Mouse (Mus musculus): Measurements from ENCODE around the gene Trarg1. TPM values are rescaled to one million over a fixed set of nuclear protein-coding genes. Genes with fewer than 3 reads are reported as not detected.
"Not testable (repeated sequence)": the region's sequence is repeated elsewhere in the genome, so short reads cannot be mapped to it uniquely, and the experiment has no call there.

The Trarg1 gene
- total RNA-seq (2021), result 1 to 10 TPM; 4.6 TPM

DNA sequence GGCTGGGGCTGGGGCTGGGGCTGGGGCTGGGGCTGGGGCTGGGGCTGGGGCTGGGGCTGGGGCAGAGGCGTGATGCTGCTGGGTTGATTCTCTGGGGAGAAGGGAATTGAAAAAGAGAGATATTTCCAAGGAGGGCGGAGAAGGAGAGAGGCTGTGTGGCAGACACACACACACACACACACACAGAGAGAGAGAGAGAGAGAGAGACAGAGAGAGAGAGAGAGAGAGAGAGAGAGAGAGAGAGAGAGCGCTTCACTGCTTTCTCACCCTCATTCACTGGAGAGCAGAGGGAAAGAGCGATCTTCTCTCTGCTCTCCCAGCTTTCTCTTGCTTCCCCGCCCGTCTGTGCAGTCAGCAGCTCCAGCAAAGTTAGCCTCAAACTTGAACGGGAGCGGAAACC is at the start of gene Trarg1:
Gene Trarg1, plus strand, starts transcription at position 301 of the 400 bp plus-strand sequence.
- DNase-seq, result not testable (repeated sequence)
- intact Hi-C loops (cut with DNase I), result loop anchor here (5.0 kb wide), 2 partner anchors 213 to 413 kb away; no protein-coding TSS in a partner anchor

DNA sequence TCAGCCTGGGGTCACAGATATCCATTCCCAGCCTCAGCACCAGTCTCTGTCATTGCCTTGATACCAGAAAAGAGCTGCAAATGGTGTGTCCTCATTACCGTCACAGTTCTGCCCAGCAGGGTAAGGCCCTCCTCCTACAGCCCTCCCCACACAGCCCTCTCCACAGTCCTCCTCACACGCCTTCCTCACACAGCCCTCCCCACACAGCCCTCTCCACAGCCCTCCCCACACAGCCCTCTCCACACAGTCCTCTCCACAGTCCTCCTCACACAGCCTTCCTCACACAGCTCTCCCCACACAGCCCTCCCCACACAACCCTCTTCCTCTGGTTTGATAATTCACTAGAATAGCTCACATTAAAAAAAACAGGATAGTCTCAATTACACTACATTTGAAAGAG is 49.6 kb upstream of the Trarg1 start:
- DNase-seq, result no peak
- intact Hi-C loops (cut with DNase I), result no loop called here

- DNase-seq, result no peak
- intact Hi-C loops (cut with DNase I), result no loop called here
Observed at GRCm38 (mm10) chr11:76630487-76630886, 49.1 kb upstream of the Trarg1 start.

- intact Hi-C loops (cut with DNase I), result no loop called here
- DNase-seq, result no peak
Observed at GRCm38 (mm10) chr11:76639269-76639985, 40.2 kb upstream of the Trarg1 start.

- no peak for DNase-seq
- intact Hi-C loops (cut with DNase I), result no loop called here
Observed at GRCm38 (mm10) chr11:76640231-76640630, 39.4 kb upstream of the Trarg1 start.

GRCm38 (mm10) chr11:76644257-76644656 is 35.4 kb upstream of the Trarg1 start:
- intact Hi-C loops (cut with DNase I), result no loop called here
- no peak for DNase-seq

DNA sequence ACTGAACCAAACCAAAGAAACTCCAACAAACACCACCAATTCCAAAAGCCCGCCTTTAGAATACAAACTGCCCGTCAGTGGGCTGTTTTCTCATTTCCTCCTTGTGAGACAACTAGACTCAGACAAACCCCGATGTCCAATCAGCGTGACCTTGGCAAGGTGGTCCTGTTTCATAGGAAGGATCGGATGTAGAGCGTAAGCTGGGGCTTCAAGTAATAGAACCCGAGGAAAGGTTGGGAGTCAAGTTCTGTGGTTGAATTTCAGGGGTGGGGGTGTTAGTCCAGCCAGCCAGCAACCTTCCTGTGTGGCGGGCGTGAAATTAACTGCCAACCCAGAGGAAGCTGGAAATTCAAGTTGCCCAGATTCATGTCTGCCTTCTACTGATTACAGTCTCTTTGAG is 34.6 kb upstream of the Trarg1 start:
- intact Hi-C loops (cut with DNase I), result loop anchor here (5.0 kb wide), 2 partner anchors 123 to 188 kb away; no protein-coding TSS in a partner anchor
- DNase-seq, result no peak

GRCm38 (mm10) chr11:76645955-76646354 is 33.7 kb upstream of the Trarg1 start:
- intact Hi-C loops (cut with DNase I), result loop anchor here (1.0 to 5.0 kb wide), 3 partner anchors 105 to 189 kb away; no protein-coding TSS in a partner anchor
- DNase-seq, result peak; percentile 87 to 96

DNA sequence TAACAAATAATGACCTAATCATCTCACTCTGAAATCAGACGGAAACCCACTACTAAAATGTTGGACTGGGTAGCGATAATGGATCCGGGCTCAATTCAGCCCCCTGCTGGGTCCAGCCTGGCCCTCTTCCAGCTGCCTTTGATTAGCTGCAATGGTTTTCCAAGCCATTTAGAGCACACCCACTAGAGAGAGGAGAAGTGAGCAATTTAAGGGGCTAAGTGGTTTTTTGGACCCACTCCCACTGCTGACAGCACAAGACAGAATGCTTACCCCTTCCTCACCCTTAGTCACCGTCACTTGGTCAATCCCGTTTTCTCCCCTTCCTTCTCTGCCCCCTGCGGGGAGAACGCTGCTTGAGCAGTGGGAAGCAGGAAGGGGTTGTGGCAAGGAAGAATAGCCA is 32.5 kb upstream of the Trarg1 start:
- intact Hi-C loops (cut with DNase I), result loop anchor here (5.0 kb wide), 2 partner anchors 125 to 190 kb away; no protein-coding TSS in a partner anchor
- DNase-seq, result no peak

GRCm38 (mm10) chr11:76647500-76647899 is 32.1 kb upstream of the Trarg1 start:
- intact Hi-C loops (cut with DNase I), result loop anchor here (5.0 kb wide), 2 partner anchors 125 to 190 kb away; no protein-coding TSS in a partner anchor
- peak; percentile 63 to 73 for DNase-seq

GRCm38 (mm10) chr11:76650862-76651560 is 28.6 kb upstream of the Trarg1 start:
- DNase-seq, result no peak
- intact Hi-C loops (cut with DNase I), result no loop called here

GRCm38 (mm10) chr11:76652838-76653334 is 26.7 kb upstream of the Trarg1 start:
- DNase-seq, result no peak
- intact Hi-C loops (cut with DNase I), result no loop called here

- intact Hi-C loops (cut with DNase I), result loop anchor here (5.0 kb wide), 1 partner anchor 87 kb away; no protein-coding TSS in a partner anchor
- peak; percentile 16 to 40 for DNase-seq
Observed at GRCm38 (mm10) chr11:76655106-76655505, 24.5 kb upstream of the Trarg1 start.

GRCm38 (mm10) chr11:76657450-76657970 is 22.1 kb upstream of the Trarg1 start:
- intact Hi-C loops (cut with DNase I), result loop anchor here (5.0 kb wide), 1 partner anchor 85 kb away; no protein-coding TSS in a partner anchor
- DNase-seq, result no peak

DNA sequence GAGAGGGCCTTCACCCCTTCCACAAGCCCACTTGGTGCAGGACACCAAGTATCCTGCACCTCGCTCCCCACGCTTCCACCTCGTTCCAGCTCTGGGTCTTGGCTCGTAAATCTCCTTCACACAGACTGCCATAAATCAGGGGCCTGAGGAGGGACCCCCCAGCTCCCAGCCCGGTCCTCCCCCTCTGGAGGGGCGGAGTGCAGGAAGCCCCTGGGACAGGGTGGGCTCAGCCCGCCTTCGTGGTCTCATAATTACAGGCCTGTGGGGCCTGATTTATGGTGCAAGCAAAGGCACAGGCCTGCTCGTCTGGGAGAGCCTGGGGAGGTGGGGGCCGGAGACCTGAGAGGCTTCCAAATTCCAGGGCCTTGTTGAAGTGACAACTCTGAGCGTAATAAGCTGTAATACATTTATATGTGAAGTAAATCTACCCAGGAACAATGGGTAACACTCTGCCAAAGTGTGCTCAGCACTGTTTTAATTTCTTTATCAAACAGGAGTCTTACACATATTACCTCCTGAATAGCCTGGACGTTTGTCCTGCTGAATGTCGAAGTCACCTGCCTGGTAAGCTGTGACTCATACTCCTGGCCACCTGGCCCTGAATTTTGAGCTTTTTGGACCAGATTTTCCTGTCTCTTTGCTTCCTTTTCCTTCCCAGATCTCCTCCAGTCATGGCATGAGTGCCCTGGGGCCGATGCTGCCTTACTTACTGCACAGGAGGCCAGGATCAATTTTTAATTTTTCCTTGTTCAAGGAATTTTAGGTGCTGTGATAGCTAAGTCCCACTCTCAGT is 20.3 kb upstream of the Trarg1 start:
- intact Hi-C loops (cut with DNase I), result loop anchor here (5.0 kb wide), 1 partner anchor 83 kb away; no protein-coding TSS in a partner anchor
- DNase-seq, result no peak

GRCm38 (mm10) chr11:76661790-76662468 is 17.7 kb upstream of the Trarg1 start:
- DNase-seq, result no peak
- intact Hi-C loops (cut with DNase I), result no loop called here

- DNase-seq, result no peak
- intact Hi-C loops (cut with DNase I), result no loop called here
Observed at GRCm38 (mm10) chr11:76666002-76666649, 13.5 kb upstream of the Trarg1 start.

- intact Hi-C loops (cut with DNase I), result no loop called here
- DNase-seq, result no peak
Observed at GRCm38 (mm10) chr11:76667807-76668206, 11.8 kb upstream of the Trarg1 start.

GRCm38 (mm10) chr11:76671871-76672475 is 7.6 kb upstream of the Trarg1 start, which contains the start of gene Bhlha9:
Gene Bhlha9 (plus strand): TSS chr11:76672470.
- intact Hi-C loops (cut with DNase I), result no loop called here
- DNase-seq, result no peak
